Mouse (Mus musculus) heart, adult 2 months (tissue): ENCODE measurements at regions not wholly inside any gene's neighbourhood (a gene's known extent, or its start where the extent isn't known, plus 50 kb on each side); places are given as distances from the start of the nearest gene placed in this dataset.

ENCODE experiments used
- DNase-seq, 2 experiments: peaks; one replicate each; pipeline ENCODE4 v3.0.0; 2021
- H3K27ac ChIP-seq: fragments of 200-600 bp; 2 replicates; pipeline ENCODE4 v1.8.1; 2022
- H3K27me3 ChIP-seq: fragments of 200-500 bp; 2 replicates; pipeline ENCODE4 v1.6.1; 2012; ENCODE audit warnings: mild to moderate bottlenecking, low read length, inconsistent platforms, mixed read lengths; ENCODE audit not compliant: control insufficient read depth, insufficient read depth
- H3K36me3 ChIP-seq: fragments of 200-500 bp; 2 replicates; pipeline ENCODE4 v1.6.1; 2012; ENCODE audit warnings: low read length, inconsistent platforms; ENCODE audit not compliant: control insufficient read depth, insufficient read depth
- H3K4me1 ChIP-seq: fragments of 200-500 bp; 2 replicates; pipeline ENCODE4 v1.6.1; 2011; ENCODE audit warnings: low read length; ENCODE audit not compliant: control insufficient read depth, insufficient read depth
- H3K4me3 ChIP-seq: fragments of 200-600 bp; 2 replicates; pipeline ENCODE4 v1.8.1; 2022
- H3K79me2 ChIP-seq: fragments of 200-500 bp; replicated peaks from 2 replicates; pipeline ENCODE4 v1.6.1; 2012; ENCODE audit warnings: mild to moderate bottlenecking, inconsistent platforms, low read length, moderate library complexity, mixed read lengths; ENCODE audit not compliant: control insufficient read depth, insufficient read depth
- H3K9ac ChIP-seq: fragments of 200-500 bp; 2 replicates; pipeline ENCODE4 v1.6.1; 2012; ENCODE audit warnings: low read depth, mild to moderate bottlenecking, control low read depth, inconsistent platforms, low read length, mixed read lengths
- CTCF ChIP-seq: fragments of 200-600 bp; IDR thresholded peaks from 2 replicates; pipeline ENCODE4 v1.8.1; 2022; ENCODE audit warnings: antibody characterized with exemption, mild to moderate bottlenecking, moderate library complexity
- EP300 ChIP-seq: fragments of 200-500 bp; IDR thresholded peaks from 2 replicates; pipeline ENCODE4 v1.6.1; 2011; ENCODE audit warnings: low read depth, low read length, control low read depth; ENCODE audit not compliant: insufficient read depth
- POLR2A ChIP-seq: fragments of 200-500 bp; IDR thresholded peaks from 2 replicates; pipeline ENCODE4 v1.6.1; 2011; ENCODE audit warnings: mild to moderate bottlenecking, low read depth, low read length, control low read depth; ENCODE audit not compliant: insufficient read depth
- WGBS: fragments of 180-500 bp; shearing (Covaris S2); methylation state at CpG from one replicate; pipeline ENCODE4 v1.1.7; 2018; 5-methylcytosine and 5-hydroxymethylcytosine counted together
- intact Hi-C: fragments of 180-260 bp; cut with DNase I; formaldehyde crosslinking; loops from one replicate; pipeline ENCODE4 v1.15.1; 2025

DNA sequence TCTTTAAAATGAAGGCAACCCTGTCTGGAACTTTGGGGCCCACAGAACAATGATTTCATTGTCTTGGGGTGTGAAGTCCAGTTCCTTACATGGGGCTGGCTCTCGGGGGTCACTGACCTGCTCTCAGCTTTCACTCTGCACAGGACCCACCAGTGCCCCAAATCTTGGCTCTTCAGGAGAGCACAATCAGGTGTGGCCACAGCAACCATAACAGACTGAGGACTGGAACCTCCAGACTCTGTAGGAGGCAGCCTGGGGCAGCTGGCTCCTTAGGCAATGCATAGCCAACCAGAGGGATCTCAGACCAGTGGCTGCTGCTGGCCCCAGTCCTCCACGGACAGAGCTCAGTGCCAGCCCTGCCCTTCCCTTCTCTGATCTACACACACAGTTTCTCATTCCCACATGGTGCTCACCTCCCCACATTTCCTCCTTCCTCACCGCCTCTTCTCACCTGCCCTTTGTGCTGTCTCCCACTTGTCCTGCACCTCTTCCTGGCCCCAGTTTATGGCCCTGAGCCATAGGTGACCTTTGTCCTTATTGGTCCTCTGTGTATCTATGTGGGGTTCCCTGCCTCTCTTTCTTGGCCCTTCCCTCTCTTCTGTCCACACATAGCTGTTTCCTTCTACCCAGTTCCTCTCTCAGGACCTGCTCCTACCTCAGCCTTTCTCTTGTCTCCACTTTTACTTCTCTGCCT is 151.9 kb upstream of the Zmiz1 start:
- WGBS: 80% methylated on average over 3 of the region's 3 CpGs
- no peak overlapping the region for H3K4me3 ChIP-seq
- no peak overlapping the region for H3K9ac ChIP-seq
- peak in 1 of 2 experiments; percentile 13 for DNase-seq
- no peak overlapping the region for H3K27ac ChIP-seq
- H3K36me3 ChIP-seq: no peaks in the 10 kb centered on the region
- H3K4me1 ChIP-seq: peaks cover 21% of the 10 kb centered on the region
- no peaks in the 10 kb centered on the region for H3K79me2 ChIP-seq
- intact Hi-C loops: loop anchor here (1.0 to 5.0 kb wide), 2 partner anchors 71 to 215 kb away; no protein-coding TSS in a partner anchor
- no peaks in the 10 kb centered on the region for H3K27me3 ChIP-seq
- TF ChIP-seq CTCF: no peak
- no peak for TF ChIP-seq EP300
- no peak for TF ChIP-seq POLR2A

- Histone ChIP-seq H3K79me2 (no peaks in the 10 kb centered on the region), H3K36me3 (no peaks in the 10 kb centered on the region), H3K27me3 (no peaks in the 10 kb centered on the region), H3K4me3 (no peak overlapping the region), H3K4me1 (peaks cover 21% of the 10 kb centered on the region), H3K27ac (no peak overlapping the region), H3K9ac (no peak overlapping the region)
- TF ChIP-seq CTCF: no peak
- TF ChIP-seq POLR2A: no peak
- no peak for TF ChIP-seq EP300
- DNase-seq: peak in 1 of 2 experiments; percentile 35
- 37% methylated on average over 3 of the region's 3 CpGs for WGBS
- intact Hi-C loops: loop anchor here (5.0 kb wide), 1 partner anchor 214 kb away; no protein-coding TSS in a partner anchor
Observed at GRCm38 (mm10) chr14:25308051-25308450, 150.9 kb upstream of the Zmiz1 start.

GRCm38 (mm10) chr14:25310671-25311151 is 148.3 kb upstream of the Zmiz1 start:
- Histone ChIP-seq H3K4me1 (peaks cover 10% of the 10 kb centered on the region), H3K79me2 (no peaks in the 10 kb centered on the region), H3K27me3 (no peaks in the 10 kb centered on the region), H3K36me3 (no peaks in the 10 kb centered on the region), H3K9ac (no peak overlapping the region), H3K4me3 (no peak overlapping the region), H3K27ac (no peak overlapping the region)
- 32% methylated on average over 4 of the region's 4 CpGs for WGBS
- DNase-seq: peak; percentile 40 to 55
- TF ChIP-seq EP300 (0 out of 2 replicates have a peak, but pooled peaks have one; percentile 30), POLR2A (no peak)
- intact Hi-C loops: loop anchor here (2.0 kb wide), 1 partner anchor 60 kb away; no protein-coding TSS in a partner anchor

DNA sequence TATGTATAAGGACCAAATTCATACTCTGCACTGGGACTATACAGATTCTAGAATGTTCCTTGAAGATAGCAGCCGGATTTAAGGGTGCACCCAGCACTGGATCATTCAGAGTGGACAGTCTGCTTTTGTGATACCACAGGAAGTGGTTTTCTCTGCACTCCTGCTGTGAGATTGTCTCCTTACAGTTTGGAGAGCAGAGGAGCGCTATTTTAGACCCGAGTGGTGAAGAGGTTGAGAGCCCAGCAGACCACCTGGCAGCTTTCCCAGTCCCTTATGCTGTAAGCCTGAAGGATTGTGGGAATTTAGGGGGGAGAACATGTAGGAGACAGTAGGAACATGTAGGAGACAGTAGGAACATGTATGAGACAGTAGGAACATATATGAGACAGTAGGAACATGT is 147.5 kb upstream of the Zmiz1 start:
- no peak for DNase-seq
- peaks cover 10% of the 10 kb centered on the region for H3K4me1 ChIP-seq

DNA sequence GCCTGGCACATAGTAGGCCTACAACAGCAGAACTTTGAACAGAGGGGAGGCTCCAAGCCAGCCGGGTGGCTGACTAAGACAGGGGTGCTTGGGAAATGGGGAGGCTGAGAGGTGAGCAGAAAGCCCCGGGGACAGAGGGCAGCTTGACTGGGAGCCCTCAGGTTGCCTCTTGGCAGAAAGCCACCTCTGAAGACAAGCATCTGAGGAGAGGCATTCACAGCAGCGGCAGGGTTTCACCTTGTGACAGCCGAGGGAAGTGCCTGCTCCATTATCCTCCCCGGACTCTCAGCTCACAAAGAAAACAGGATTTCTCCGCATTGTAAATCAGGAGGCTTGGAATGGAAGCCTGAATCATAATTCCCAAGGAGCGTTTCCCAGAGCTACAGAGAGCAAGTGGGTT is 146.8 kb upstream of the Zmiz1 start:
- H3K27me3 ChIP-seq: no peaks in the 10 kb centered on the region
- no peaks in the 10 kb centered on the region for H3K79me2 ChIP-seq
- WGBS: 34% methylated on average over 7 of the region's 7 CpGs
- peaks cover 10% of the 10 kb centered on the region for H3K4me1 ChIP-seq
- H3K4me3 ChIP-seq: no peak overlapping the region
- intact Hi-C loops: no loop called here
- no peaks in the 10 kb centered on the region for H3K36me3 ChIP-seq
- no peak overlapping the region for H3K27ac ChIP-seq
- DNase-seq: no peak
- no peak overlapping the region for H3K9ac ChIP-seq
- TF ChIP-seq CTCF (no peak), EP300 (no peak), POLR2A (no peak)

More for the DNA sequence above, 147.5 kb upstream of the Zmiz1 start:
- Histone ChIP-seq H3K27ac (no peak overlapping the region), H3K36me3 (no peaks in the 10 kb centered on the region), H3K79me2 (no peaks in the 10 kb centered on the region), H3K9ac (no peak overlapping the region), H3K27me3 (no peaks in the 10 kb centered on the region), H3K4me3 (no peak overlapping the region)
- intact Hi-C loops: loop anchor here (2.0 kb wide), 1 partner anchor 59 kb away; no protein-coding TSS in a partner anchor
- WGBS: 49% methylated on average over 3 of the region's 3 CpGs
- TF ChIP-seq POLR2A (no peak), CTCF (no peak), EP300 (no peak)

GRCm38 (mm10) chr14:25312814-25313426 is 146.1 kb upstream of the Zmiz1 start:
- TF ChIP-seq CTCF: no peak
- TF ChIP-seq EP300: no peak
- no peak for TF ChIP-seq POLR2A
- WGBS: 88% methylated on average over 6 of the region's 6 CpGs
- H3K79me2 ChIP-seq: no peaks in the 10 kb centered on the region
- no peak overlapping the region for H3K9ac ChIP-seq
- H3K4me3 ChIP-seq: no peak overlapping the region
- no peaks in the 10 kb centered on the region for H3K36me3 ChIP-seq
- DNase-seq: no peak
- no peak overlapping the region for H3K27ac ChIP-seq
- H3K27me3 ChIP-seq: no peaks in the 10 kb centered on the region
- intact Hi-C loops: no loop called here
- H3K4me1 ChIP-seq: peaks cover 10% of the 10 kb centered on the region
